Mouse (Mus musculus) retina, embryonic 14.5 days (tissue): ENCODE data around the gene Dctn1.
A peak's percentile ranks its signal among the peaks of the same experiment; 100 is the strongest.

Experiments used
- DNase-seq: peaks from one replicate; pipeline ENCODE4 v3.0.0-alpha.2; 2015; ENCODE audit warnings: low spot score

Gene Dctn1

DNA sequence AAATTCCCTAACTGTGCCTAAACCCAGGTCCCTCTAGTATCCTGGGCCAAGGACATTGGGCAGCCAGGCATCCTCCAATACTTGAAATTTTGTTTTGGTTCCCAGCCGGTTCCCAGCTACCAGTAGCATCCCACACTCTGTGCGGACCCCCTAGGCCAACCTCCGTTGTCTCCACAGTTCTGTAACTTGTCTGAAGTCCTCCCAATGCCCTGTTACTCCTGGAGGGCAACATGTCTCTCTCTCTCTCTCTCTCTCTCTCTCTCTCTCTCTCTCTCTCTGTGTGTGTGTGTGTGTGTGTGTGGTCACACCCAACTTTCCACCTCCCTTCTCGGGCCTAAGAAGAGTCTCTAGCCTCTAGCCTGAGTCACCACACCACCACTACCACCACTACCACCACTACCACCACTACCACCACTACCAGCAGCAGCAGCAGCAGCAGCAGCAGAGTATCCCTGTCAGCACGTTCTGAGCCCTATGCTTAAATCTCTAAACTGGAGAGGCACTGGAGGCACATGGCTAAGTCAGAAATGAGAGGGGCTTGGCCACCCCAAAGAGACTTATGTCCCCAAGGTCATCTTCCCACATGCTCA, 29.3 kb upstream of the Dctn1 start:
- peak; percentile 19 for DNase-seq

DNA sequence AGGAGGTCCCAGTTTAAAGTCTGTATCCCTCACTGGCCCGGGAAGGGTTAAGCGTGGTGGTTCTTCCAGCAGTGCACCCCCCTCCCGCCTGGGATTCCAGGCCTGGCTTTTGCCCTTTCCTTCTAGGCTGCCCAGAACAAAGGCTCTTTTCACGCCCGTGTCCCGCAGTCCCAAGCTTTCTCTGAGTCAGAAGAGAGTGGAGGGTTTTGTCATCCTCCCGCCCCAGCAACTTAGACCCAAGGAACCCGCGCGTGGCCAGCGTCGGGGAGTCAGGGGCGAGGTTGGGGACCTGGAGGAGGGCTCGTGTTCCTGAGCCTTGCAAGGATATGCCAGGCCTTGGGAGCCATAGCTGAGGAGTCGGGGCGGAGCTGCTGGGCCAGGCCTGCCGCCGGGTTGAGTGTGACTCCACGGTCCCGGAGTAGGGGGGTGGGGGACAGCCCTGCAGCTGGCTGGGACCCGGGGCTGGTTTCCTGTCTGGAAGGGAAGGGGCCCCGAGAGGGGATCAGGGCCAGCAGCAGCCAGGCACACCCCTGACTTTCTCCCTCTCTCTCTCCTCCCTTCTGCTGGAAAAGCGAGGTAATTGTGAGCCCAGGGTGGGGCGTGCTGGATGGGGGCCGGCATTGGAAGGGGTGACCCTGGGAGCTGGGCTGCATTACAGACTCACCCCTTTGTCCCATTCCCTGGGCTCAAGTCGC, 28.7 kb upstream of the Dctn1 start:
- peak; percentile 80 for DNase-seq

DNA sequence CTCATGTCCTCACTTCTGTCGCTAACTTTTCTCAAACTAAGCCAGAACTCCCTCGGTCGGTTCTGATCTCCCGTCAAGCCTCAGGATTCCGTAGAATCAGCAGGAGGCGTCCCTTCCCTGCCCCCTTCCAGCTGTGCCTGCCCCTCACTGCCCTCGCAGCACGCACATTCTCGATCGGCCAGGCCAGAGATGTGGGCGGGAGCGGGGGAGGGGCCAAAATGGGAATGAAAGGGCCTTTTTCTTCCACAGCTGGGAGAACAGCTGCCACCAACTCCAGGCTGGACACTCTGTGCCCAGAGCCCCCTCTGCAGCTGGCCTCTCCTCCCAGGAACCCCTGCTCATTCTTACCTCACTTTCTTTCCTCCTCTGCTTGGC, 28.2 kb upstream of the Dctn1 start:
- DNase-seq = peak; percentile 83

DNA sequence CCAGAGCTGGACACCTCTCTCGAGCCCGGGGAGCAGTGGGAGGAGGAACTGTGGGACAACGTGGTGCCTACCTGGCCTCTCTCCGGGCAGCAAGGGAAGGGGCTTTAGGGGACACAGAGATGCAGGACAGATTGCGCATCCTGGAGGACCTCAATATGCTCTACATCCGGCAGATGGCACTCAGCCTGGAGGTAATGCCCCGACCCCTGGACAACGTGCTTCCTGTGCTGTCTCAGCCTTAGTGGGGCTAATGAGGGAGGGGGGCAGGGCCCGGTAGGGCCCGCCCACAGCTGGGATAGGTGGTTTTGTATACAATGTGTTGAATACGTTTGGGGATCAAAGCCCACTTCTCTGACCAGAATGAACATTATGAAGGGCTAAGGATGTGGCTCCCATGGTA, 27.7 kb upstream of the Dctn1 start:
- peak; percentile 72 for DNase-seq

- no peak for DNase-seq
These were observed 25.7 kb upstream of the Dctn1 start for GRCm38 (mm10) chr6:83140044-83140443.

GRCm38 (mm10) chr6:83141636-83142035, 24.1 kb upstream of the Dctn1 start:
- DNase-seq = no peak

DNA sequence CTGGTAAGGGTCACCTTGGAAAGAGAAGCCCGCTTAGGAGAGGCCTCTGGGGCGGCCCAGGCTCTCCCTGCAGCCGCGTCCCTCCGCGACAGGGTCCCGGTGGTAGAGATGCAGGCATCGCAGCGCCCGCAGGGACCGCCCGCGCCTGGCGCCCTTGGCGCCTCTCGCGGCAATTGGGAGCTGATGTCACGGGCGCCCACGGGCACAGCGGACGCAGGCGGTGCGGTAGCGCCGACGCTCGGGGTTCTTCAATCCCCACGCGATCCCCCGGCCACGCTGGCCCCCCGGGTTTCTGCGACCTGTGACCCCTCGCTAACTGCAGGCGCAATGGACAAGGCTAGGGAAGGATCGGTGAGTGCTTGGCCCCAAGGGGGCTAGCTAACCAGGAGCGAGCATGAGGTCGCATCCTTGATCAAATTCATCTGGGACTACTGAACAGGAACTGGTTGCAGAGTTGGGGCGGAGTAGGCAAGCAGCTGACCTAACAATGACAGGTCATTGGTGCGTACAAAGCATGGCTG, 23.4 kb upstream of the Dctn1 start:
- peak; percentile 50 for DNase-seq

DNA sequence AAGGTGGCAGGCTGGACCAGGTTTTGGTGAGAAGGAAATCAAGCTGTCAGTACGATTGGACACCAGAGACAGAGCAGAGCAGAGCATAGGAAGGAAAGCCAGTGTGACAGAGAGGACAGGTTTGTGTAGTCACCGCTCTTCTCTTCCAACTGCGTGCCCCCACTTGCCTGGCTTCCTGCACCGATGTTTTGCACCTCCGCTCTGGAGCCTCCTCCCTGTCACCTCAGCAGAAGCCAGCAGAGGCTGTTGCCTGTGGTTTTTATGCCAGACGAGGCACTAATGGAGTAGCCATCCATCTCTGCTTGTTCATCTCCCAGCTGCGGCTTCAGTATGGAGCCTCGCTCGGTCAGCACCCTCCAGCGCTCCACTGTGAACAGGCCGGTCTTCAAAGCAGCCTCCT, 22.8 kb upstream of the Dctn1 start:
- no peak for DNase-seq

DNA sequence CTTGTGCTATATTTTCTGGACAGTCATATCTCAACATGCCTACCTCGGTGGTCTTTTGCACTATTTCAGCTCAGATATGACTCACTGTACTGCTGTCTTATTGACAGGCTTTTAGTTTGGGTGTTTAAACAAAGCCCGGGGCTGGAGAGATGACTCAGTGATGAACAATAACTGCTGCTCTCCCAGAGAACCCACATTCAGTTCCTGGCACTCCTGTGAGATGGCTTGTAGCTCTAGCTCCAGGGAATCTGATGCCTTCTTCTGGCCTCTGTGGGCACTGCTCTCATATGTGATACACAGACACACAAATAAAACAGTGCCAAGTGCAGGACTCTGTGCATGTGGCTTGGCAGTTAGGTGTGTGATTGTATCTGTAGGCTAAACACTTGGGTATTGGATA, 20.5 kb upstream of the Dctn1 start:
- DNase-seq = no peak

DNA sequence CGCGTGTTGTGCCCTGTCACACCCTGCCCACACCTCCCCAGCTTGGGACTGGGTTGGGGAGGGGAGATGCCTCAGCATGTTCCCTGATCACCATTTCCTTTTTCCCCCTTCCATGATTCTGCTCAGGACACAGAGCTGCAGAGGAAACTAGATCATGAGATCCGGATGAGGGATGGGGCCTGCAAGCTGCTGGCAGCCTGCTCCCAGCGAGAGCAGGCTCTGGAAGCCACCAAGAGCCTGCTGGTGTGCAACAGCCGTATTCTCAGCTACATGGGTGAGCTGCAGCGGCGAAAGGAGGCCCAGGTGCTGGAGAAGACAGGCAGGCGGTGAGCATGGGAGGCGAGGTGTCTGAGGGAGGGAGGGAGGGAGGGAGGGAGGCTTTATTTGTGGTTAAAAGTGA, 19.9 kb upstream of the Dctn1 start:
- DNase-seq = no peak

DNA sequence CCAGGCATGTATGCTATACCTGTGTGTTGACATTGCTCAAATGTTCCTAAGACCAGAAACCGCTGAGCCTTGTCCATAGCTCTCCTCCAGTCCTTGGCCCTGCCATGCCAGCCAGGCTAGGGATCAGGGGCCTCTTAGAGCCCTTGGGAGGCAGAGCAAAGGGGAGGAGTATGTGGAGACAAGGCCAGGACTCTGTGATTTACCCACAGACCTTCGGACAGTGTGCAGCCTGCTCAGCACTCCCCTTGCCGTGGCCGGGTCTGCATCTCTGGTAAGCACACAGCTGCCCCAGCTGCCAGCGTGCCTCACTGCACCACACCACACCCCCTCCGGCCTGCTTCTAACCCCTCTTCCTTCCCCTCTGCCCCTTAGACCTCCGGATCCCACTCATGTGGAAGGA, 18.4 kb upstream of the Dctn1 start:
- no peak for DNase-seq

DNA sequence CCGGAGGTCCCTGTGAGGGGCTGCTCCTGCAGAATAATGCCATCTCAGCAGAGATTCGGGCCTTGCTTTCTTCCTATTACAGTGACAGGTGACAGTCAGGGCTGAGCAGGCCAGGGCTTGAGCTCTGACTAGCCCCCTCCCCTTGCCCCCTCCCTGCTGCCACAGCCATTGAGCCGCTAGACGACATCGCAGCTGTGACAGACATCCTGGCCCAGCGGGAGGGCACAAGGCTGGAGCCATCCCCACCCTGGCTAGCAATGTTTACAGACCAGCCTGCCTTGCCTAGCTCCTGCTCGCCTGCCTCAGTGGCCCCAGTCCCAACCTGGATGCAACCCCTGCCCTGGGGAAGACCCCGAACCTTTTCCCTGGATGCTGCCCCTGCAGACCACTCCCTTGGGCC, 14.0 kb upstream of the Dctn1 start:
- DNase-seq = peak; percentile 33

DNA sequence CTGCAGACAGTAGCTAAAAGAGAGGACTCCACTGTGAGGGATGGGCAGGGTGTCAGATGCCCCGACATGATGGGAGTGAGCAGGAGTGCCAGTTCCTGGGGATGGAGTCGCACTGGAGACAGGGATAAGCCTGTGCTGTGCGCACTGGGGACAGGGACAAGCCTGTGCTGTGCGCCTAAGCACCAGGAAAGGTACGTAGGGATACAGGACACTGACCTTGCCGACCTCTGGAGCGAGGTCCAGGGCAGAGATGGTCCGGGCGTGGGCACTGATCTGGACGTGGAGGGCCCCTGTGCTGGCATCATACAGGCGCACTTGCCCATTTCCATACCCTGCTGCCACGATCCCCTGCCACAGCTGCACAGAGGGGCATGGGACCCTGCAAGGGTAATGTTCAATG, 12.7 kb upstream of the Dctn1 start:
- no peak for DNase-seq

- no peak for DNase-seq
These were observed 12.2 kb upstream of the Dctn1 start for GRCm38 (mm10) chr6:83153485-83153884.

DNA sequence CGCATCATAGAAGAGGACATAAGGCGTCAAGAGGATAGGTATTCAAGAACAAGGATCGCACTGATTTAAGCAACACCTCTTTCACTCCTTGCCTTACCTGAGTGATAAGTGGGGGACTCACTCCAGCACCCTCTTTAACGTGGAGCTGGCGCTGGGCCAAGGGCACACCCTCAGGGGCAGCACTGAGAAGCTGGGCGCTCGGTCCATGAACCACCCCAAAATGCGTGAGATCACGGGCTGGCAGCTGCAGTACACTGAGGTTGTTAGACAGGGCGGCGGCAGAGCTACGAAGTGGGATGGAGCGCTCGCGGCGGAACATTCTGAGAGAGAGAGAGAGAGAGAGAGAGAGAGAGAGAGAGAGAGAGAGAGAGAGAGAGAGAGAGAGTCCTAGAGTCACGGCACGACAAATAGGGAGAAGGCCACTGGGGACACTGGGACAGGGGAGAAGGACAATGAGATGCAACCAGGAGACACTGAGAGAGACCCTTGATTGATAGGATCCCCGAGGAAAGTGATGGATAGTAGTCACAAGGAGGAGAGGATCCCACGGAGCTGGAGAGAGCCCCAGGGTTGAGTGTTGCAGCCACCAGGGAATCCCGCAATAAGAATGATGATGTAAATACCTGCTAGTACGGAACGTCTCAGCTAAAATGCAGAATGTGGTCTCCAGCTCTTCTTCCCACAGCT, 10.0 kb upstream of the Dctn1 start:
- no peak for DNase-seq

DNA sequence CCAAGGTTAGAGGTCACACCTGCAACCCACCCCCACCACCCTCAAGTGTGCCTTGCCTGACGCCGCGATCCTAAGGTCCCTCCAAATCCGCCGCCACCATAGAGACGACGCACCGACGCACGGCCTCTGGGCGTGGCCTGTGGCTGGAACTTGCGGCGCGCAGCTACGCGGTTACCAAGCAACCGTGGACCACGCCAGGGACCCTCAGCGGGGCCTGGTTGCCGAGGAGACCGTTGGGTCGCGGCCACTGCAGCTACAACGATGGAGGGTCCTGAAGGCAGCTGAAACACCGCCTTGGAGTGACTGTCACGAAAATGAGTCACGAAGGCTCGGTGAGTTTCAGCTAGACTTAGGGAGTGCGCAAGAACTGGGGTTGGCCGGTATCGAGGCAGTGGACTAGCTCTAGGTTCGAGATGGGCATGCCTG, 9.4 kb upstream of the Dctn1 start, which contains the start of the genes Wdr54 and 1700003E16Rik:
TSS of gene Wdr54 (minus strand) at position 139 of the 426 bp plus-strand sequence.
TSS of gene 1700003E16Rik (plus strand) at position 146 of the 426 bp plus-strand sequence.
- DNase-seq = peak; percentile 93

DNA sequence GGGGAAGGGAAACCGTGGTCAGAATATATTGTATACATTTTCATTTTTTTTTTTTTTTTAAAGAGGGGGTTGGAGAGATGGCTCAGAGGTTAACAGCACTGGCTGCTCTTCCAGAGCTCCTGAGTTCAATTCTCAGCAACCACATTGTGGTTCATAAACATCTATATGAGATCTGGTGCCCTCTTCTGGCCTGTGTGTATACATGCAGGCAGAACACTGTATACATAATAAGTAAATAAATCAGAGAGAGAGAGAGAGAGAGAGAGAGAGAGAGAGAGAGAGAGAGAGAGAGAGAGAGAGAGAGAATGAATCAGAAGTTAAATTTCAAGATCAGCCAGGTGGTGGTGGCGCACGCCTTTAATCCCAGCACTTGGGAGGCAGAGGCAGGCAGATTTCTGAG, 6.3 kb upstream of the Dctn1 start:
- DNase-seq = peak; percentile 82

- DNase-seq = no peak
These were observed 4.3 kb upstream of the Dctn1 start for GRCm38 (mm10) chr6:83161442-83161841.

DNA sequence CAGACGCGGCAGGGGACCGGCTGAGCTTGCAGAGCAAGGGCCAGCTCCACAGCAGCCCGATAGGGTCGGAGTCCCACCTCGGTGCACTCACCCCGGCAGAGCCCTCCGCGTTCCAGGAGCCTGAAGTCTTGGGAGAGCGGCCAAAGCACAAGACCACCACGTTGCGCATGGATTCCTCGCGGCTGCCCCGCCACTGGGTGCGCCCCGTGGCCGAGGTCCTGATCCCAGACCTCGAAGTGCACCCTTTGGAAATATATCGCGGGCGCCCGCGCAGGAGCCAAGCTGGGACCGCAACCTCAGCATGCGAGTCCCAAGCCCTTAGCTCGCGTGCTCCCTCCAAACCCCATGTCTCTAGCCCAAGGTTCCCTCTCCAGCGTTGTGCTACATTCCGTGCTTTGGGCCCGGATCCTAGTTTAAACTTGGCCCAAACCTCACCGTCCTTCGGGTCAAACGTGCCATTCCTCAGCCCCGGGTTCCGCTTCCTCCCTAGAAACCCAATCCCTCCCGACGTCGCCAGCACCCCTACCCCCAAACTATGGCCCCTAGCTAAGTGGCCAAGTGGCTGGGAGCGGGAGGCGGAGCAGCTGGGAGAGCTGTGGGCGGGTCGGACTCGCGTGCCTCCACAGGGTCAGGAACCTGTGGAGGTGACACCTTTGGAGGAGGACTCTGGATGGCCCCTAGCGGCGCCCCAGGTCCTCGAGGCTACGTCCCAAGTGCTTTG, 3.6 kb upstream of the Dctn1 start:
- no peak for DNase-seq

DNA sequence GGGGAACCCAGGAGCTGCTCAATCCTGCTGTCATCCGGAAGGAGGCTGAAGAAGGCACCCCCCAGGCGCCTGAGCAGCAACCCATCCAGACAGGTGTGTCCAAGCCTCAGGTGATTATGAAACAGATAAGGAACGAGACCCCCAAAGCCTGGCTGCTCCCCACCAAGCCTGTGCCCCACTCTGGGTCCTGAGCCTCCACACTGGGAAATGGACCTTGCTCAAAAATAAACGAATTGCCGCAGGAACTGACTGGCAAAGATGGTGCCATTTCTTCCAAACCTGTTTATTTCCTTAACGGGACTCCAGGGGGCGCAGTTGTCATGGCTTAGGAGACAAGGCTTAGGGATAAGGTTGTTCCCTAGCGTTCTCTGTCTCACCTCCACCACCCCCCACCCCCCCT, 3.0 kb upstream of the Dctn1 start:
- DNase-seq = peak; percentile 85

DNA sequence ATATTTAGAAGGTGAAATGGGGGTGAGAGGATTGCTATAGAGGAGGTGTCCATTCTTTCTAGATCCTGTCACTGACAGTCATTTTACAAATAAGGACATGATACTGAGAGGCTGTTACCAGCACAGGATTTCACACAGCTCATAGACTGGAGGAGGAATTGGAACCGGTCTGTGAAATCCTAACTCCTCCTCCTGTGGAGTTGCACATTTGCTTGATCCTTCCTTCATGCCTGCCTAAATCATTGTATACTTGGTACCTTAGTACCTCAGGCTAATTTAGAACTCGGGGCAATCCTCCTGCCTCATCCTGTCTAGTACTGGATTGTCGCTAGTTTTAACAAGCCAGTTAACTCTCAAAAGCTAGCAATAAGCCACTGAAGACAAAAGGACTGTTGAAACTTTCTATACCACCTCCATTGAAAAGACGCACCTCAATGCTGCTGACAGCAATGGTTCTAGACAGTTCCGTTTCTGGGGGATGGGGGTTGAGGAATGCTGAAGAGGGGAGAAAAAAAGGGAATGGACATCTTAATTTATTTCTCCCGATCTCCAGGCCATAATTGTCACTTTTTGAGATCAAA, 604 bp upstream of the Dctn1 start:
- DNase-seq = no peak

DNA sequence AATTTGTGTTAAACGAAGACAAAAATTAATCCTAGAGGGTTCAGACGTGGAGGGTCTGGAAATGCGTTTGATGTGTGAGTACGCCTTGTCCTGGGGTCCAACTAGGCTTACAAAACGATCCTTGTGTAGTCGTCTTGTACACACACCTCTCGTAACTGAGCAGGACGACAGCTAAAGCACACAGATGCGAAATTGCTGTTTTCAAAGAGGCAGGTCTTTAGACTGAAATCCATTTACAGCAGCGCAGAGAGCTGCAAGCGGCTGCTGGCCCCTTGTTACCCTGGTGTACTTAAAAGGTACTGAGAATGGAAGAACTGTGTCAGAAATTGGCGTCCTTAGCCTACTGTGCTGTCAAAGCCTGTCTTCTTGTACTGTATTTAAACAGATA, 517 bp downstream of the Dctn1 start:
- DNase-seq = no peak
